Mouse (Mus musculus) CH12.LX (cell line): ENCODE results near the gene Grpel1. TPM values are rescaled to one million over a fixed set of nuclear protein-coding genes. Genes with fewer than 3 reads are reported as not detected.

Source experiments
- DNase-seq: peaks from one replicate; pipeline ENCODE4 v3.0.0-alpha.2; 2013; ENCODE audit errors: extremely low read depth
- H3K27ac ChIP-seq: 2 replicates; pipeline ENCODE4 v1.5.1; 2012; ENCODE audit warnings: low read depth, mild to moderate bottlenecking, control low read depth, moderate library complexity; ENCODE audit not compliant: insufficient read depth
- H3K27me3 ChIP-seq: replicated peaks from 2 replicates; pipeline ENCODE3; 2012; ENCODE audit warnings: inconsistent platforms
- H3K36me3 ChIP-seq, 2 experiments: replicated peaks in 1 of 2; 2 replicates each; pipeline versions ENCODE3 to v1.6.1; 2012; ENCODE audit warnings: inconsistent platforms in 1 of 2, low read length in 1 of 2, mild to moderate bottlenecking in 1 of 2, mixed read lengths in 1 of 2, moderate library complexity in 1 of 2; ENCODE audit not compliant: control insufficient read depth in 1 of 2, insufficient read depth in 1 of 2
- H3K4me1 ChIP-seq, 2 experiments: 2 replicates each; pipeline ENCODE4 v1.6.1; 2012; ENCODE audit warnings: inconsistent platforms in 1 of 2, moderate library complexity in 1 of 2; ENCODE audit not compliant: insufficient read depth in 2 of 2, control insufficient read depth in 1 of 2
- H3K4me2 ChIP-seq: 2 replicates; pipeline ENCODE4 v1.6.1; 2012; ENCODE audit warnings: low read depth, mild to moderate bottlenecking, control low read depth; ENCODE audit not compliant: poor library complexity, insufficient read depth, severe bottlenecking
- H3K4me3 ChIP-seq, 3 experiments: fragments of 150-350 bp in 1 of 3; sonication (generic) in 1 of 3; replicated peaks in 1 of 3; 2 replicates each; pipeline versions ENCODE3 to v1.5.1; 2011 to 2012; ENCODE audit warnings: low read depth in 2 of 3, low read length in 2 of 3, mild to moderate bottlenecking in 2 of 3, moderate library complexity in 2 of 3, control low read depth in 1 of 3, improper control_type of control experiment in 1 of 3, inconsistent platforms in 1 of 3, mixed read lengths in 1 of 3; ENCODE audit not compliant: poor library complexity in 1 of 3
- H3K79me2 ChIP-seq: replicated peaks from 2 replicates; pipeline ENCODE4 v1.6.1; 2012; ENCODE audit warnings: mild to moderate bottlenecking, moderate library complexity; ENCODE audit not compliant: control insufficient read depth, poor library complexity, insufficient read depth, severe bottlenecking; ENCODE audit errors: extremely low read depth
- H3K9ac ChIP-seq: 2 replicates; pipeline ENCODE4 v1.6.1; 2012; ENCODE audit warnings: low read depth, mild to moderate bottlenecking, control low read depth, moderate library complexity; ENCODE audit not compliant: insufficient read depth
- H3K9me3 ChIP-seq: replicated peaks from 2 replicates; pipeline ENCODE3; 2012; ENCODE audit warnings: low read length, inconsistent platforms, mixed read lengths
- BHLHE40 ChIP-seq: IDR thresholded peaks from 2 replicates; pipeline ENCODE4 v1.6.1; 2011; ENCODE audit warnings: mild to moderate bottlenecking, low read depth, low read length, improper control_type of control experiment
- CHD1 ChIP-seq: IDR thresholded peaks from 2 replicates; pipeline ENCODE4 v1.6.1; 2012; ENCODE audit warnings: low read depth, low read length, improper control_type of control experiment, inconsistent platforms
- CHD2 ChIP-seq: IDR thresholded peaks from 2 replicates; pipeline ENCODE4 v1.6.1; 2011; ENCODE audit warnings: low read length, improper control_type of control experiment
- E2F4 ChIP-seq: IDR thresholded peaks from 2 replicates; pipeline ENCODE4 v1.6.1; 2011; ENCODE audit warnings: low read depth, low read length, improper control_type of control experiment; ENCODE audit not compliant: insufficient replicate concordance
- GABPA ChIP-seq: IDR thresholded peaks from 2 replicates; pipeline ENCODE4 v1.6.1; 2012; ENCODE audit warnings: low read depth, low read length, improper control_type of control experiment, inconsistent platforms; ENCODE audit not compliant: insufficient replicate concordance
- HCFC1 ChIP-seq: IDR thresholded peaks from 2 replicates; pipeline ENCODE4 v1.6.1; 2012; ENCODE audit warnings: low read depth, mild to moderate bottlenecking, inconsistent platforms, low read length, improper control_type of control experiment
- JUND ChIP-seq: conservative IDR thresholded peaks from 2 replicates; pipeline ENCODE4 v1.6.1; 2011; ENCODE audit warnings: low read depth, low read length, improper control_type of control experiment
- MAX ChIP-seq: IDR thresholded peaks from 2 replicates; pipeline ENCODE4 v1.6.1; 2011; ENCODE audit warnings: low read length, improper control_type of control experiment
- MAZ ChIP-seq: IDR thresholded peaks from 2 replicates; pipeline ENCODE4 v1.6.1; 2012; ENCODE audit warnings: low read depth, mild to moderate bottlenecking, inconsistent platforms, low read length, improper control_type of control experiment, moderate library complexity
- MEF2A ChIP-seq: IDR thresholded peaks from 2 replicates; pipeline ENCODE4 v1.6.1; 2014; ENCODE audit warnings: low read depth, mild to moderate bottlenecking, inconsistent platforms, low read length, improper control_type of control experiment, borderline replicate concordance
- MXI1 ChIP-seq: IDR thresholded peaks from 2 replicates; pipeline ENCODE4 v1.6.1; 2011; ENCODE audit warnings: mild to moderate bottlenecking, low read depth, low read length, improper control_type of control experiment
- MYC ChIP-seq: IDR thresholded peaks from 2 replicates; pipeline ENCODE4 v1.6.1; 2011; ENCODE audit warnings: low read depth, mild to moderate bottlenecking, improper control_type of control experiment, low read length
- NELFE ChIP-seq: IDR thresholded peaks from 2 replicates; pipeline ENCODE4 v1.6.1; 2011; ENCODE audit warnings: low read depth, low read length, improper control_type of control experiment
- RCOR1 ChIP-seq: conservative IDR thresholded peaks from 2 replicates; pipeline ENCODE4 v1.6.1; 2012; ENCODE audit warnings: low read depth, mild to moderate bottlenecking, inconsistent platforms, low read length, improper control_type of control experiment
- SIN3A ChIP-seq: IDR thresholded peaks from 2 replicates; pipeline ENCODE4 v1.6.1; 2012; ENCODE audit warnings: low read length, improper control_type of control experiment, inconsistent platforms
- SMC3 ChIP-seq: IDR thresholded peaks from 2 replicates; pipeline ENCODE4 v1.6.1; 2011; ENCODE audit warnings: low read depth, low read length, improper control_type of control experiment
- TBP ChIP-seq: conservative IDR thresholded peaks from 2 replicates; pipeline ENCODE4 v1.6.1; 2011; ENCODE audit warnings: low read depth, low read length, improper control_type of control experiment
- TCF12 ChIP-seq: IDR thresholded peaks from 2 replicates; pipeline ENCODE4 v1.6.1; 2014; ENCODE audit warnings: low read depth, mild to moderate bottlenecking, inconsistent platforms, low read length, improper control_type of control experiment
- USF1 ChIP-seq: IDR thresholded peaks from 2 replicates; pipeline ENCODE4 v1.6.1; 2014; ENCODE audit warnings: low read depth, mild to moderate bottlenecking, inconsistent platforms, low read length, improper control_type of control experiment
- USF2 ChIP-seq: conservative IDR thresholded peaks from 2 replicates; pipeline ENCODE4 v1.6.1; 2011; ENCODE audit warnings: low read depth, low read length, improper control_type of control experiment
- ZC3H11A ChIP-seq: IDR thresholded peaks from 2 replicates; pipeline ENCODE4 v1.6.1; 2012; ENCODE audit warnings: low read depth, mild to moderate bottlenecking, inconsistent platforms, low read length, improper control_type of control experiment
- ZMIZ1 ChIP-seq: IDR thresholded peaks from 2 replicates; pipeline ENCODE4 v1.6.1; 2012; ENCODE audit warnings: low read depth, mild to moderate bottlenecking, inconsistent platforms, low read length, improper control_type of control experiment
- ZNF384 ChIP-seq: IDR thresholded peaks from 2 replicates; pipeline ENCODE4 v1.6.1; 2012; ENCODE audit warnings: low read depth, low read length, improper control_type of control experiment, inconsistent platforms
- dilution Hi-C: fragments of 300-500 bp; cut with MboI; formaldehyde crosslinking; loops from 2 replicates; pipeline ENCODE4 v1.14.3; 2020; ENCODE audit warnings: low sequenced_read_pairs; ENCODE audit not compliant: extremely low pct_unique_long_range_greater_than_20kb, extremely low pct_ligation_motif_present
- in situ Hi-C: fragments of 300-500 bp; cut with MboI; formaldehyde crosslinking; loops from 3 replicates; pipeline ENCODE4 v1.14.3; 2019; ENCODE audit warnings: low sequenced_read_pairs, low pct_ligation_motif_present, low pct_unique_long_range_greater_than_20kb, mixed read lengths
- polyA plus RNA-seq: library from polyadenylated mRNA; unstranded; fragments of >175 nt; gene quantifications from 2 replicates; pipeline ENCODE4 v1.2.1, GENCODE M21; 2012; ENCODE audit warnings: low read depth; ENCODE audit not compliant: insufficient read length
- total RNA-seq, 2 experiments: library from RNA; depleted of rRNA; stranded (reverse); fragments of 300-350 nt in 1 of 2; fragments of >200 nt in 1 of 2; gene quantifications; 2 replicates each; pipeline ENCODE4 v1.2.3; 2012 to 2014

Grpel1 gene
- total and polyA plus RNA-seq, 3 experiments = 37.4 to 59.7 (median 41.2) TPM

DNA sequence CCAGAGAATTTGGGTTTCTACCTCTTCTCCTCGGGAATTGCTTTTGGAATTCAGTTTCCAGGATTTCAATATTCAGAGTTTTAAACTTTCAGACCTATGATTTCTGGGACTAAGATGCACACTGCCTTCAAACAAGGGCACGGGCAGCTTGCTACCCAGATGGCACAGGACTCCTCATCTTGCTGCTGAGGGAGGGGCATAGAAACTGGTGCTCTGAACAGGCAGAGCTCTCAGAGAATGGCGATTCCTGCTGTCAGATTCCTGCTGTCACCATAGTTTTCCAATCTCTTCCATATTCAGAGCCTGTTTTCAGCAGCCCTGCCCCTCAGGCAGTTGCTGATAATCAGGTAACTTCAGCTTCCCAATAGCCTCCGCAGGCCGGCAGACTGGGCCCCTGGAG is 50.8 kb downstream of the Grpel1 start:
- no peak for DNase-seq
- Histone ChIP-seq H3K79me2 (no peaks in the 10 kb centered on the region), H3K4me1 (peaks cover 0 to 10% of the 10 kb centered on the region in 2 experiments; a peak in 1 of 4 replicates), H3K9me3 (no peaks in the 10 kb centered on the region), H3K36me3 (peaks cover 78 to 92% of the 10 kb centered on the region in 2 experiments), H3K27ac (no peak overlapping the region), H3K4me3 (no peak overlapping the region), H3K27me3 (no peaks in the 10 kb centered on the region), H3K4me2 (no peak overlapping the region), H3K9ac (no peak overlapping the region)
- TF ChIP-seq USF1 (no peak), E2F4 (no peak), MAZ (no peak), CHD1 (no peak), ZNF384 (no peak), RCOR1 (no peak), MAX (no peak), GABPA (no peak), MXI1 (no peak), BHLHE40 (no peak), ZC3H11A (no peak), TCF12 (no peak), TBP (no peak), HCFC1 (no peak), ZMIZ1 (no peak), NELFE (no peak)
- in situ Hi-C loops = no loop called here
- dilution Hi-C loops = no loop called here

DNA sequence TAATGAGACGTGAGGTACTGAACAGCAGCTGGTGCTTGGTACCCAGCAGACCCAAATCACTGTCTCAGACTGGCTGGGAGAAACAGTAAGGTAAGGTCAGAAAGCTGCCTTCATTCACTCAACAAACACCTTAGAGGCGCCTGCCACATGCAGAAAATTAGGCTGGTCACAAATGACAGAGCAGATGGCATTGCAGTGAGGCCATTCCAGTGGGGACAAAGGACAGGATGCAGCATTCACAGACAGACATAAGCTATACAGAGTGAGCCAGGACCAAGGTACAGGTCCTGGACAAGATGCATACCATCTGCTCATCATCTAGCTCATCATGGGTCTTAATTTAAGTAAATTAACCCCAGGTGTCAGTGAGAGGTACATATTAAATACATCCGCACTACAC is 52.8 kb downstream of the Grpel1 start:
- Histone ChIP-seq H3K9me3 (no peaks in the 10 kb centered on the region), H3K4me3 (no peak overlapping the region), H3K27me3 (no peaks in the 10 kb centered on the region), H3K9ac (no peak overlapping the region), H3K4me2 (no peak overlapping the region), H3K4me1 (peaks cover 0 to 10% of the 10 kb centered on the region in 2 experiments; a peak in 1 of 4 replicates), H3K27ac (no peak overlapping the region), H3K79me2 (no peaks in the 10 kb centered on the region), H3K36me3 (peaks cover 71 to 91% of the 10 kb centered on the region in 2 experiments)
- DNase-seq = no peak
- dilution Hi-C loops = no loop called here
- TF ChIP-seq CHD2 = no peak
- no peak for TF ChIP-seq USF2
- TF ChIP-seq JUND = no peak
- no peak for TF ChIP-seq SIN3A
- no peak for TF ChIP-seq MYC
- TF ChIP-seq MEF2A = no peak
- no peak for TF ChIP-seq SMC3
- no peak for TF ChIP-seq BHLHE40
- in situ Hi-C loops = no loop called here
